Mouse (Mus musculus): ENCODE measurements around the gene Chil6.
A peak's percentile ranks its signal among the peaks of the same experiment; 100 is the strongest.

Gene Chil6

DNA sequence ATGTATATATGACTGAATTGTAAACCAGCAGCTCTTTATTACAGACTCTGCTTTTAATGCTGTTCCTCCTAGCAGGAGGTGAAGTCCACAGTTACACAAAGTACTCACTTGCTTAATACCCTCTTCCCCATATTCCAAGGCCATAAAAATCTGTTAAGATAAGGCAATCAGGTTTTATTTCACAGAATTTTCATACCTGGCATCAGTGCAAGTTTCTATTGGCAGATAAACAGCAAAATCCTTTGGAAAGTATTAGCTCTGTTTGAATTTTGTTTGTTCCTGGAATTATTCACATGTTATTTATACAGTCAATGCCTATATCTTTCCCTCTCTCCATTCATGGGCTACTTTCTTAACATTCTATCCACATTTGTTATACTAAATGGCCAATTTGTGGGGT lies at the start of gene Chil6:
Chil6 (minus strand) TSS at position 101 of the 400 bp plus-strand sequence.
- DNase-seq (ENCODE audit: low read depth, low spot score), result no peak

DNA sequence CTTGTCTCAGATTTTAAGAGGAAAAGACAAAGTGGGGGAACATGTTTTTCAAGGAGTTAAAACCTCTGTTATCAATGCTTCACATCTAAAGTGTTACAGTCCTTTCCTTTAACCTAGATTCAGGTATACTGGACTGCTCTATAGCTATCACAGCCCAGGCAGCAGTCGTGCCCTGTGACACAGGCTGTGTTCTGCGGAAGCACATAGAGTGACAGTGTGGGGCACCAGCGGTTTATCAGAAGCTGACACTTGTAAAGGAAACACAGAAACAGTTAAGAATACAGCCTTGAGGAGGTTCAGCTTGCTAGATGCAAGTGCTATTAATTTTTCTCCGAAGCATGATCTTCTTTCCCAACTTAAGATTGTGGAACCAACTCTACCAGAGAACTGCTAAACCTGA lies 46.6 kb upstream of the Chil6 start:
- DNase-seq (ENCODE audit: low read depth, low spot score), result no peak

GRCm38 (mm10) chr3:106449567-106449966 lies 43.6 kb upstream of the Chil6 start:
- no peak for DNase-seq (ENCODE audit: low read depth, low spot score)

DNA sequence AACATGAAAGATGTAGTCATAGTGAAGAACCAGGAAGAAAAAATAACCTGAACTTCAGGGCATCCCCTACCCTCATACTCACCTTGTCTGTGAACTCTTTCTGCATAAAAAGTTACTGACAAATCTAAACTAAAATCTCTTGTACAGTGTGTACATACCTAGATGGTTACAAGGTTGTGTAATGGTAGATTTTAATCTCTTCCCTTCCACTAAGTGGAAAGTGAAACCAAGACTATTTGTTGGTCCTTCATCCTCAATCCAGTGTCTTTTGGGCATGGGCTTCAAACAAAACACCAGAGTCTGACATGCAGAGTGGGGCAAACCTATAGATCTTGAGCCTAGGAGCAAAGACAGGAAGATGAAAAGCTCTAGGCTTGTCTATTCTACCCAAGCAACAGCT lies 43.0 kb upstream of the Chil6 start:
- DNase-seq (ENCODE audit: low read depth, low spot score), result no peak

DNA sequence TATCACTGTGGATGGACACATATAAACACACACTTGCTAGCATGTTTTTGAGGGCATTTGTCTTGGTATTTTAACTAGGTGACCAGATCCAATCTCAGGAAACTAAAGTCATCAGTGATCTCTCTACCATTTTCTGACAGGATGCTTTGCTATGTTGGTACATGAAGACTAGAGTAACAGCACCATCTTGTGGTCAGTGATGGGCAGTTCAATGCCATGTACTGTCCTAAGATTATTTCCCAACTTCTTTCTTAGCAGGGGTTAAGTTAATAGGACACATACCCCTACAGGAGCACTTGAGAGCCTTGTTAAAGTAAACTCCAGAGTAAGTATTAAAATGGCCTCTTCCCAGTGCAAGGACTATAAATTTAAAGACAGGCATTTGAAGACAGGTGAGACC lies 42.6 kb upstream of the Chil6 start:
- DNase-seq (ENCODE audit: low read depth, low spot score), result peak; percentile 59

All from A20 (cell line).